Mouse (Mus musculus) small intestine, adult 2 months (tissue): Measurements from ENCODE around the gene Rps26.

ENCODE experiments used
- CTCF ChIP-seq: fragments of 200-500 bp; IDR thresholded peaks from 2 replicates; pipeline ENCODE4 v1.5.1; 2012; ENCODE audit warnings: low read depth, mild to moderate bottlenecking, control low read depth, inconsistent platforms, low read length, moderate library complexity, mixed read lengths; ENCODE audit not compliant: insufficient replicate concordance, insufficient read length; ENCODE audit errors: extremely low read depth
- POLR2A ChIP-seq: fragments of 200-500 bp; IDR thresholded peaks from 2 replicates; pipeline ENCODE4 v1.6.1; 2012; ENCODE audit warnings: low read depth, mild to moderate bottlenecking, control low read depth, inconsistent platforms, low read length, moderate library complexity

DNA sequence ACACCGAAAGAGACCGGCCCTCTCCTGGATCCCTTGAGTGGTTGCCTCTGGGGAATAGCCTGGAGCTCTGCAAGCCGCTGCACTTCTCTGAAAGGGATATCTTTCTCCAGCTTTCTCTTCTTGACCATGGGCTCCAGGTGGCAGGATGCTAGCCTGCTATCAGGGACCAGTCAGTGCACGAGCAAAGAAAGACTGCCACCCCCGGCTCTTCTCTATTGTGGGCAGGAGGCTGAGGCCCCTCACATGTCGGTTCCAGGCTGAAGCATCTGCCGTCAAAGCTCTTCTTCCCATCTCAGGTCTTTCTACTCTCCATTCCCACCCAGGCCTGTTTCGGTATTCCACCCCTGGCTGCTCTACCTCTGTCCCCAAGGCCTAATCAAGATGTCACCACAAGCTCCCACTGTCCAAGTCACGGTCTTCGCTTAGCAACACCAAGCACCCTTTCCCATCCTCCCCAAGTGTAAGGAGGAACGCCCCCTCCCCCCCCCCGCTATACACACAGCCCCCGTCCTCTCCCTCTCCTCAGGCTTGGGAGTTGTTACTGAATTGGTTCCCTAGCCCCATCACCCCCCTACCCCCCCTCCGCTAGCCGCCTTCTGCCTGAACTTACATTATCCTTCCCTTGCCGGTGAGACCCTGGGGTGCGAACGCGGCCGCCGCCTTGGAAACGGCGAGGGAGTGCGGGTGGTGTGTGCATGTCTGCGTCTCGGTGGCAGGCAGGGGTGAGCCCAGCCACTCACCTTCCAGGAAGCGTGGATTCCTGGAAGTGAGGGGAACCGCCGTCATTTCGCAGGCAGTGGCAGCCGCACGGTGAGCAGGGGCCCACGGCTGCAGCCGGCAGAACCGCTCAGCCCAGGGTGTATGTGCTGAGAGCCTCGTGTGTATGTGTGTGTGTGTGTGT is 18.8 kb upstream of the Rps26 start, which contains the start of gene Ikzf4:
- TF ChIP-seq CTCF (no peak), POLR2A (no peak)
